Mouse (Mus musculus) granulocyte monocyte progenitor cell, adult 5-6 weeks (primary cell): Measurements from ENCODE around the gene Wfikkn2. TPM values are rescaled to one million over a fixed set of nuclear protein-coding genes. Genes with fewer than 3 reads are reported as not detected.

Experiments
- ATAC-seq: replicated peaks from 2 replicates; pipeline ENCODE4 v1.8.0; 2016; ENCODE audit warnings: mild to moderate bottlenecking, moderate TSS enrichment, inconsistent platforms; ENCODE audit not compliant: poor library complexity, severe bottlenecking
- total RNA-seq, 2 experiments: library from RNA; stranded (forward) in 1 of 2; stranded (reverse) in 1 of 2; fragments of 200-712, 200-1000 nt in 1 of 2; fragments of >200 nt in 1 of 2; fragmentation: Nextera tagmentation in 1 of 2; gene quantifications; 2 replicates each; pipeline ENCODE4 v1.2.3; 2014 to 2017

Wfikkn2 gene
- total RNA-seq, 2 experiments from 2014 or later, result not detected

DNA sequence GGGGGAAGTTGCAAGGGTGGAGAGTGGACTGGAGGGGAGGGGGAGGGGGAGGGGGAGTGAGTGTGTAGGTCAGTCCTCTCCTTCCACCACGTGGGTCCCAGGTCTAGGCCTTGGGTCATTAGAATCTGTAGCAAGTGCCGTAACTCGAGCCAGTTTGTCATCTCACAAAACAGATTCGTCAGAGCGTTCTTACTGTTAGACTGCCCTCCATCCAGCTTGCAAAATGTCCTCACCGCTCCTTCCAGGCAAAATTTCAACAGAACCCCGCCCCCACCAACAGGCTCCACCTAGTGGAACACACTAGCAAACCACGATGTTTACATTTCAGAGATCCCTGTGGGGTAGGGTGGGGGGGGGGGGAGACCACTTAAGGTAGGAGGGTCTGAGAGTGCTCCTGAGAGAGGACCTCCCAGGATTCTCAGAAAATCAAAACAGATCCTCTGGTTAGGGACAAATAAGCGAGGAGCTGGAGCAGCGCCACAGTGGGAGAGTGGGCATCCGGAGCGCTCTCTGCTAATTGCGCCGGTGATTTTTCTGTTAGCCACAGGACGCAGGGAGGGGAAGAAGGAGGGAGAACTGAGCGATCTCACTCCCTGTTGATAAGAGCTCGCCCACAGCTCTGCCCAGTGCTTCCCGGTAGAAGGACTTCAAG is 19.5 kb upstream of the Wfikkn2 start:
- ATAC-seq, result peak; percentile 71

DNA sequence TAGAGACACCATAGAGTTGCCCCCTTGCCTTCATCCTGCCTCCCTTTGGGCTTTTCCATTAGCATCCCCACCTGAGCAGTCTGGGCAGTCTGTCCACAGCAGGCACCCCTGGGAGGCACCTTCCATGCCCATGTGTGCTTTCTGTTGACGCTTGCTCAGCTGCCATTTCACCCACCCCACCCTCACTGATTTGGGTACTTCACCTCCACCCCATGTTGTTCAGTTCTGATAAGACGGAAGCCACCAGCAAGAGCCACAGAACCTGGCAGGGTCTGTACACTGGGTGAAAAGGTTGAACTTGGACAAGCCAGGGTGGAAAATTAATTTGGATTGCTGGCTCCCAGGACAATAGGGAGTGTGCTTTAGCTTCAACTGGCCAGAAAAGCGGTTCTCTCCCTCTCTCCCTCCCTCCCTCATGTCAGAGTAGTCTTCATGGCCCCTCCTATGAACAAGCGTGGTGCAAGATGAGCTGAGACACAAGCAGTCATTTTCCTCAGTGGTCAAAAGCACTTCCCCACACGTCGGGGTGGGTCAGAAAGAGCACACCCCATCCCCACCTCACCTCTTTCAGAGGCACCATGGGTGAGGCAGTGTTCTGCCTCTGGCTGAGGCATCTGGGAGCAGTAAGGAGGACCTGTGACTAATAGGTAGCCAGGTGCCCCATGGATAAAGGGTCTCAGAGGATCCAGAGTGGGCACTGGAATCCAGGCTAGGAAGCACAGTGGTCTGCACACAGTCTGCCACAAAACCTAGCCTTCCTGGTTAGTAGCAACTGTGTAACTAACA is 16.0 kb upstream of the Wfikkn2 start:
- ATAC-seq, result peak; percentile 25

DNA sequence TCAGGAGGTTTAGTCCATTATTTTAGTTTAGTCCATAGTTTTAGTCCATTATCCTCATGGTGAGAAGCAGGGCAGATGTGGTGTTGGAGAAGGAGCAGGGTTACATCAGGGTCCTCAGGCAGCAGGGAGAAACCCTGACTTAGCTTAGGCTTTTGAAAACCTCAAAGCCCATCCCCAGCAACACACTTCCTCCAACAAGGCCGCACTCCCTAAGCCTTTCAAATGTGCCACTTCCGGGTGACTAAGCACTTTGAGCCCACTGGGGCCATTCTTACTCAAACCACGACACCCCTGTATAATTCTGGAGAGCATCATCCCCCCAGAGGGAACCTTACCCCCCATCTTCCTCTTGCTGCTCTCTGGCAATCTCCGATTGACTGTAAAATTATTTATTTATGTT is 14.0 kb upstream of the Wfikkn2 start:
- peak; percentile 89 for ATAC-seq

DNA sequence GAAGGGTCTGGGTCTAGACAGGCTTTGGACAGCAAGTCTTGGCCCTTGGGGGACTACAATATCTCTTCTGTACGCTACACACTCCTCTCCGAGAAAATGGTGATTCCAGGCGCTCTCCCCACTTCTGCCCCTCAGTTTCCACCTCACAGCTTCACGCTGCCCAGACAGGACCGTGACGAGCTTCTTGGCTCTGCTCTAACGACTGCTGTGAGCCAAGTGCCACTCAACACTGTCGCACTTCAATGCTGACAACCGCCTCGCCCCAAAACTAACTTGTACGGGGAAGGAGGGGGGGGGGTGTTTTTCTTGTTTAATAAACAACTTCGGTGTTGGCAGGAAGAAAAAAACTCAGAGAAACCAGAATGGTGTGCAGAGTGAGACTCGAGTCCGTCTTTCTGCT is 12.2 kb upstream of the Wfikkn2 start:
- ATAC-seq, result no peak

DNA sequence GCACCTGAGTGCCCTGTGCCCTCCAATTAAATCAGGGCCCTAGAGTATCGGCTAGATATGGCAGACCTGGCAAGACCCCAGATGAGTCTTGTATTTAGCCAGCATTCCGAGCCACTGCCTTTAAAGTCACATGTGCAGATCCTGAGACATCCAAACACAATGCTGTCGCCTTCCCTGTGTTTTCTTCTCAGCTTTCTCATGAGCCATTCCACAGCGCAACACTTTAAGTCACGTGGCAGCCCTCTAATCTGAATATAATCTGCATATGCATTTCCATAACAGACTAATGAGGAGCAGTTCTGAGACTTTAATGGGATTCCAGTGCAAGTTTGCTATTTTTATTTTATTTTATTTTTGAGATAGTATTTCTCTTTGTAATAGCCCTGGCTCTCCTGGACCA is 9.9 kb upstream of the Wfikkn2 start:
- no peak for ATAC-seq

DNA sequence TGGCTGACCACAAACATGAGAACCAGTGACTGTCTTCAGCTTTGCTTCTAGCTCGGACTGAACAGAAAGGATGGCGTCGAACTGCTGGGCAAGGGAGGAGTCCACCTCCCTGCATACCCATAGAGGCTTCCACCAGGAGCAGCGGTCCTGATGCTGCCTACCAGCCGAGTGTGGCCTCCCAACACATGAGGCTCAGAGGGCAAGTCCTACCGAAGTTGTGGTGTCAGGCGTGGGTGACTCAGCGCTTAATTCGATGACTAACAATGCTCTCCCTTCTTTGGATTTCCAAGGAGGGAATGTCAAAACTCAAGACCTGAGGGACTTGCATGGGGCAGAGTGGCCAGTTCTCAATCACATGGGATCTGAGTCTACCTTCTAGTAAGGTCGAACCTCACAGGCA is 7.9 kb upstream of the Wfikkn2 start:
- ATAC-seq, result peak; percentile 25; the same call in 1 of the 2 replicates

DNA sequence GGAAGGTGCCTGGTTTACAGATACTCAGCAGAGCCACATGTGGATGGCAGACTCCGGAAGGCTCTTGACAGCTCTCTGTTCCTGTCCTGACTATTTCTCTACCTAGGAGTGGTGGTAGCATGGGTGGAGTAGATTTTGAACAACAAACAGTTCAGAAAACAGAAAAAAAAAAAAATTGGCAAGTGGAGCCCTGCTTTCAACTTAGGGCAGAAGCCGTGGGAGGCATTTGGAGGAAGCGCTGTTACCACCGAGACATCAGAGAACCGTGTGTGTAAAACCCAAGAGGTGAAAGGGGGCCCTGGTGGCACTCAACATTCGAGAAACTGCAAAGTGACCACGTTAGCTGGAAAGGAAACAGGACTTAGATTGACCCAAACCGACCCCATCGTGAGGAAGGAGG is 7.4 kb upstream of the Wfikkn2 start:
- ATAC-seq, result no peak

DNA sequence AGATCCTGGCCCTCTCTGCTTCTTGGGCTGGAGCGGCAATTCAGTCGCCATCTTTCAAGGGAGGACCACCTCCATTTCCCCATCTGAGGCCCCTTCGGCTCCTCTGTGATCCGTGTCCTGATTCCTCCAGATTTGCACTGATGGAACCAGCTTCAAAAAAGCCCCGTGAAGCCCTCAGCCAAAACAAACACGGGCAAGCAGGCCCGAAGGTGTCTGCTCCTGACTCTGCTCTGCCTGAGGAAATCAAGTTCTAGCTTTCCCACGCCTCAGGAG is 920 bp upstream of the Wfikkn2 start:
- ATAC-seq, result no peak

DNA sequence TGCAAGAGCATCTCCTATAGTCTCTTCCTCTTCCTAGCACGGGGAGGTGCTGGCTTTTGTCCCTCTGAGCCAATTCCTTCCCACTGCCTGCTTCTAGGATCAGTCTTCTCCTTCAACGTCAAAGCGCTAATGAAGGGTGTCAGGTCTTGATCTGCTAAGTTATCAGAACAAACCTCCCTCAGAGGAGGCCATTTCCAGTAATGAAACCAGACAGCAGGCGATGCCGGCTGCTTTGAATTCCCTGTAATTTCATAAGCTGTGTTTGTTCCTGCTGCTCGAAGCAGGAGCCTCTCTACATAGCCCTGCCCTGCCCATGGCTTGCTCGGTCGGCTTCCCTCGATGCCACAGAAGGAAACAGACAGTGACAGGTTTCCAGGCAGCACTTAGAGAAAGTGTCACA is 1.4 kb downstream of the Wfikkn2 start:
- no peak for ATAC-seq

DNA sequence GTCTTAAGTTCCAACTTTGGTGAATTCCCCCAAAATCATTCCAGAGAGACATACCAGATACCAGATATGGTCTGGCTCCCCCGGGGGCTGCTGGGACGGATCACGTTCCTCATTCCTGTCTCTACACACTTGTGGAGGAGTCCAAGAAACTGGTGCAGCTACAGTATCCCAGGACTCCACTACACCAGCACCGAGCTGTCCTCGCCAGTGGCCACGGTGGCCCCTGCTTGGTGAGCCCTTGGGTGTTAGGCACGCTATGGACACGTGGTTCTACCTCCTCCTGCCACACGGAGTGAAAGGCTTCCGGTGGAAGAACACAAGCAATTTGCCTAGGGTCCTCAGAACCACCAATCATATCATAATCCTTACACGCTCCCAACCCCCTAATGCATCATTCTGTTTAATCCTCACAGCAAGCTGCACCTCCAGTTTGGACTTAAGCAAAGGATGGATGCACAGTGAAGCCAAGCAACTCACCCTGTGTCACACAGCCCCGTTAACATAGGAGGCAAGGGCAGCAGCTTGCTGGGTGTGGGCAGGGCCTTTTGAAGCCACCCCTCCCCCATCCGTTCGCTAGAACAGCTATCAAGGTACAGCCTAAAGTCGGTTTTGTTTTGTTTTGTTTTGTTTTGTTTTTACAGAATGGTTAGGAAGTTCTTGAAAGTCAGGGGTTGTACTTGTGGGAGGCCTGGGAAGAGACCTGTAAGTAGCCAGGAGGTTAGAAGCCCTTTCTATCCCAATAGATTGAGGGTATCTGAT is 2.2 kb downstream of the Wfikkn2 start:
- ATAC-seq, result peak; percentile 42

DNA sequence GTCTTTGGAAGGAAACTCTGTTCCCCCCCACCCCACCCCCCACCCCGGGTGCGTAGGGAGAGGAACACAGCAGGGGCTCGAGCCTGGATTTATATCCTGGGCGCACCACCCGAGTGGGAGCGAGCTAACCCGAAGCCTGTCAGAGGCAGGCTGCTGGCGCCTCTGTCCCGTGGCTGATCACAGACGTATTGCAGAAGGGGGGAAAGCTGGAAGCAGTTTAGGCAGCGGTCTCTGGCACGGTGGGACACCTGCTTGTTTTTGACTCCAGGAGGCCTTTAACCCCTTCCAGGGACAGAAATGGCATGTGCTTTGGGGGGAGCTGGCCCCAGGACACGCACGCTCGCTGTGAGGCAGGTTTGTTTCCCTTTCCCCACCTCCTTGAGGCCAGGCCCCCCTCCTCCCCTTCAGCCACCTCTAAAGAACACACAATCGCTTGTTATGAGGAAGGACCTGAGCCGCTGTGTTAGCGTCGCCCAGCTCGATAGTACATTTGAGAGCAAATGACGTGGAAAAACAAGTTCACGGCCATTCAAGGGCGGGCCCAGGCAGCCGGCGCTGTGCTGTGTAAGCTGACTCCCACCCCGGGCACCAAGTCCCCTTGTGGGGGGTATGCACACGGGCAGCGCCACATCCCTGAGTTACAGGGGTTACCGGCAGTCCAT is 2.9 kb downstream of the Wfikkn2 start:
- peak; percentile 71 for ATAC-seq

DNA sequence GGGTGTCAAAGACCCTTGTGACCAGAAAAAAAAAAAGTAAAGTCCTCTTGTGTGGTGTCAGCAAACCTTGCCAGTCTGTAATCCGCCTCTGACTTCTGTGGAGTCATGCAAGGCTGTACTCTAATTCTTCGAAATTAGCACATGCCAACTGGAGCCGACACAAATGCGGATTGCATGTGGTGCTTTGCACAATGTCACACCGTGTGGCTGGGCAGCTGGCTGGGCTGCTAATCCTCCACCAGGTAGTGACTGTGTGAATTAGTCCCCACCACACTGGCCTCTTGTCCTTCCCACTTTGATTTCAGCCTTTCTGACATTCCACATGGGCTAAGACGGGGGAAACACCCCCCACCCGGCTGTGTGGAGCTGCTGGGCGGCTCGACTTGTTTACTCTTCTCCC is 6.1 kb downstream of the Wfikkn2 start:
- no peak for ATAC-seq

DNA sequence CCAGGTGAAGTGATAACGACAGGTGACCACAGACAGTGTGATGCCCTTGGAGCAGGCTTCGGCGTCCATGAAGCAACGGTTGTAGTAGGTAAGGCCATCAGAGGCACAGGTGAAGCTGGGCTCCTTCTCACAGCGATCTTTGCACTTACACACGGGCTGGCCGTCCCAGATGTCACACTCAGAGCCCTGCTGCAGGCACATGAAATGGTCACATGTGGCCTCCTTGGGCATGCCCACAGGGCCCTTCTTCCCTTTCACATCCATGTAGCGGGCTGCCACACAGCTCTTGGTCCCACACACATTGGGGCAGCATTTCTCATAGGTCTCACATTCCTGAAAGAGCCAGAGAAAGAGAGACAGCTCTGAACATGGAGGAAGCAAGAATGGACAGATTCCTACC is 7.0 kb downstream of the Wfikkn2 start:
- no peak for ATAC-seq

DNA sequence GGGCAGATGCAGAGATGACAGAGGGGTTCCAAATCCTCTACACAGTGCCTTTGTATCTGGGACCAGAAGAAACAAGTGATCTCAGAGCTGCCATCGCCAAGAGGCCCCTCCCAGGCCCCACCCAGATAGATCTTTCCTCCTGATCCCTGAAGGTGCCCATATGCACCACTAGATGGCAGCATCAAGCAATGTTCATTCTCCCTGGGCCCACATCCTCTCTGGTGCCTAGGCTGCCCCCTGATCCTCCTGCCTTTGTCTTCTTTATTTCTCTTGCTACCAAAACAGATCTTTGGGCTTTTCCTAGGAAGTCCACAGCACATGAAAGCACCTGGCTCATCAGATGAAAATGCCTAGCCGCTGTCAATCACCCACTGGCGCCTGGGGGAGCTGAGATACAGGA is 9.7 kb downstream of the Wfikkn2 start:
- ATAC-seq, result peak; percentile 93

DNA sequence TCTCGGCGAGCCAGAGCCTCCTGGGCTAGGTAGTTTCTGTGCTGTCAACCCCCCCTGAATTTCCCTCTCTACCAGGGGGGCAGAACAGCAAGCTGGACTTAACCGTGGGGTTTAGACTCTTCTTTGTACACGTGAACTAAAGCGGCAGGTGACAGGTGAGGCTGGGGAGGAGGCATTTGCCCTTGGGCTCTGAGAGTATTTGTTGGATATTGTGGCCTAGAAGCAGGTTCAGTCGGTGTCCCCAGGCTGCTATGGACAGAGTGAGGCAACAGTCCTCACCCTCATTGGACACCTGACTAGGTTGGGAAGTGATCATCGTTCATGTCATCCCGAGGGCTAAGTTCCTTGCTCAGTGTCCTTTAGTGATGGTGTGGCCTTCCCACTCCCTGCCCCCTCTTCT is 10.9 kb downstream of the Wfikkn2 start:
- no peak for ATAC-seq

DNA sequence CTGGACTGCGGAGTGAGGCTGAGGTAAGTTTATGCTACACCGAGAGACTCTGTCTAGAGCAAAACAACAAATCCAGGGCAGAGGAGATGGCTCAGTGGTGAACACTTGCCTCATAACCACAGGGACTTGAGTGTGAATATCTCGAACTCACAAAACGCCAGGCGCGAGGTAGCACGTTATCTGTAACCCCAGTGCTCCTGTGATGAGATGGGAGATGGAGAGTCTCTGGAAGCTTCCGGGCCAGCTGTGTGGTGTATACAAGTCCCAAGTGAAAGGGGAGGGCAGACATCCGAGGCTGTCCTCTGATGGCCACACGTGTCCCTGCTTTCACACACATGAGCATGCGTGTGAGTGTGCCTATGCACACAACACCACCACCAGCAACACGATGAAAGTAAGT is 11.4 kb downstream of the Wfikkn2 start:
- ATAC-seq, result no peak

DNA sequence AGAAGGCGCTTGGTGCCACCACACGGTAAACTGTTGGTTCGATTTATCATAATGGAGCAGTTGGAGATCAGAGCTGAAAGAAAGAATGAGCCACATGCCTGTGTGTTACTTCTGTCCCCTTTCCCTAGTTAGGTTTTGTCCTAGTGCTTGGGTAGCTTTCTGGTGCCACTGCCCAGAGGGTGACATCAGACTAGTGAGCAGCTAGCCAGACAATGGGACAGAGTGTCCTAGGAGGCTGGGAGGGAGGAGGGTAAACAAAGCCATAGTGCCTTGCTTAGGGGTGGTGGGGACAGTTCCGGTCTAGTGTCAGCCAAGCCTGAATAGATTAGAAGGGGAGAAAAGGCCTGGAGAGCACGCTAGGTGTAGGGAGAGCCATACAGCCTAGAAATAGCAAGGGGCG is 12.4 kb downstream of the Wfikkn2 start:
- ATAC-seq, result no peak

DNA sequence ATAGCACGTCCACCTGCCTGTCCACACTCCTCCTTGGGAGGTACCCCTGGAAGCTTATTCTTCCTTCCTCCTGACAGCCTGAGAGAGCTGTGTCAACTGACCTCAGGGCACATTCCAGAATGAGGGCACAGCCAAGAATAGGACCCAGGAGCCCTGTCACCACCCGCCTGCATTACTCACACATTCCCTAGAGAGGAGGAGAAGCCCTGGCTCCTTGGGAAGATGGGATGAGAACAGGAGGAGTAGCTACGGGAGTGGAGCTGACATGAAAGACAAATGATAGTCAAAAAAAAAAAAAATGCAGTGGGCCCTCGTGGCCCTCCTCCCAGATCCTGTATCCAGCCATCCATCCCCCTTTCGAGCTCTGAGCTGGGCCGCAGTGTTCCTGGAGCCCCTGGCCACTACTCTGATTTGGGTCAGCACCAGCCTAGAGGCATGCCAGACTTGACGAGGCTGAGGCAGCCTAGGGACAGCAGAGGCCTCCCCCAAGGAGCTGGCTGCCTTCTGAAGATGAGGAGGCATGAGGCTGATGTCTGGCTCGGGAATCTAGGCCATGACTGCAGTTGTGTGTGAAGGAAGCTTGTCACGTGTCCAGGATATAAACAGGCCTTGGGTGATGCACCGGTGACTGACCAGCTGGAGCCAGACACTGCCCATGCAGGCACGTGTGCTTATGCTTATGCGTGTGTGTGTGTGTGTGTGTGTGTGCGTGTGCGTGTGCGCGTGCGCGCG is 13.8 kb downstream of the Wfikkn2 start:
- no peak for ATAC-seq

DNA sequence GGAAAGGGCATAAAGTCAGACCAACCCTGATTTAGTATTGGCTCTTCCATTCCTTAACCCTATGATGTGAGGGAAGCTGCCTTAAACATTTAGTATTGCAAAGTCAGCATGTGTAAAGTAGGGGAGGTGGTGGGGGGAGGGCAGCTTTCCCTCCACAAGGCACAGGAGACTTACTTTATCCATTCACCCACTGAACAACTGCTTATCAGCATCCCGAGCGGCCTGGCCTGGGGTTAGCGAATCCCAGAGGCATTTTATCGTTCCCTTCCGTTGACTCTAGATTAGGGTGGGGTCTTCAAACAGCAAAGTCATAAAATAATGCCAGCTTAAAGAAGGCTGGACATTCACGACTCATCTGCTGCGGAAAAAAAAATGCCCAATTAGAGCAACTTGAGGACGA is 15.6 kb downstream of the Wfikkn2 start:
- ATAC-seq, result no peak

DNA sequence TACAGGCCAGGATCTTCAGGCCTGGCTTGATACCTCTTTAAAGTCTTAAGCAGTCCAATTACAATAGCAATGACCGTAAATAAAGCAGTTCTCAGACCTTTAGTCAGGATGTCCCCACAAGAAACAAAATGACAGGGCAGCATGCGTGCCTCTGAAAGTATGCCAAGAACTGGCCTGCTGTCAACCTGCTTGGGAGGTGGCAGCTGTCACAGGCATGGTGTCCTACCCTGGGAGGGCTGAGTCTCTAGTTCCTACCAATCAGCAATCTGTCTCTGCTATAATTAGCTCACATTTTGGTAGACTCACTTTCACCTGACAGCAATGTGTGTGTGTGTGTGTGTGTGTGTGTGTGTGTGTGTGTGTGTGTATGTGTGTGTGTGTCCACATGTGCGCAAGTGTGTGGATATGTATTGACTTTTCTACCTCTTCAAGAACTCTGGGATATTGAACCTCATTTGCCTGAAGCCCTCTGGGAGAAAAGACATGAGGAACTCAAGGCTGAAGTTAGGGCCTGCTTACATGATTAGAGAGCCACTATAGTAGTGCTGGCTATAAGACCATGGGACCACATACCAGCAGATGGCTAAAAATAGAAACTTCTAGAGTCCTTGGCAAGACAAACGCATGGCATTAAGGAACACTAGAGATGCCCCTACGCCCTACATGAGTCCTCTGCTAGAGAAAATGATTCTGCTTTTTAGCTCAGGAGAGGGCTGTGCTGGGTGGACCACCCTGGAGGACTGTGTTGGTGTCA is 16.4 kb downstream of the Wfikkn2 start:
- ATAC-seq, result no peak
